Mouse (Mus musculus): ENCODE results near the gene Il9r. TPM values are rescaled to one million over a fixed set of nuclear protein-coding genes. Genes with fewer than 3 reads are reported as not detected.

The Il9r gene
- polyA plus RNA-seq, 2 experiments: 0.21 to 0.54 TPM

DNA sequence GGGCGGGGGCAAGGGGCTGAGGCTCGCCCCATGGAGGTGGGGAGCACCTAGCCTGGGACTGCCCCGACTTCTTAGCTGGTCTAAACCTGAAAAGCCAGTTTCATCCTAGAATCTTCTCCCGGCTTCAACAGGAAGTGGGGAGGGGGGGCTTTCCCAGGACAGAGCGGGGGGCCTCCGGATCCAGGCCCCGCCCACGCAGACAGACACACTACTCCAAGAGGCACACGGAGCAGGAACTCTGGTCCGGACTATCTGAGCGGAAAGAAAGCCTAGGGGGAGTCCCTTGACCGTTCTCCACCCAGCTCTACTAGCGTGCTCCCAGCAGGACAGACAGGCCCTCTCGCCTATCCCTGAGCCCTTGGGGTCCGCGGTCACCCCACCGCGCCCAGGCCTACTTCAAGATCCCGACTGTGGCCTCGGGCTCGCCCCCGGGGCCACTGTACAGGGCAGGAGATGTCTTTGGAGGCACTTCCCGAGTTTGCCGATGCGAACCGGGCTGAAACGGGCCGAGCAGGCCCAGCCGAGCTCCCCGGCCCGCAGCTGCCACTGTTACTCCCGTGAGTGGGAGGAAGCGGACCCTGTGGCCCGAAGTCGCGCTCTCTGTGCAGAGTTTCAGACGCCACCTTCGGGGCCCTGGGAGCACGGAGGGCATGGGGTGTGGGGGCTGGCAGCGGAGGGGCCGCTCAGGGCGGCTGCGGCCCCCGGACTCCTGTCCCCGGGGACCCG lies 21.3 kb upstream of the Il9r start:
- Histone ChIP-seq H3K36me3 (ENCODE audit: control insufficient read depth, insufficient read depth, low read length) (peaks cover under 1% of the 10 kb centered on the region), H3K9ac (ENCODE audit: low read depth, low read length, severe bottlenecking) (peak overlapping the region; percentile 95), H3K27ac (replicated peaks; ENCODE audit: low read depth, low read length) (peak overlapping the region; percentile 92), H3K9me3 (ENCODE audit: control insufficient read depth, low read length) (no peaks in the 10 kb centered on the region), H3K4me3 (replicated peaks; ENCODE audit: low read length) (peak overlapping the region; percentile 95), H3K4me1 (ENCODE audit: control insufficient read depth, insufficient read depth, low read length) (peaks cover 56% of the 10 kb centered on the region), H3K4me2 (replicated peaks; ENCODE audit: low read depth, low read length, severe bottlenecking) (peak overlapping the region; percentile 85), H3K27me3 (ENCODE audit: control insufficient read depth, insufficient read depth, low read length) (no peaks in the 10 kb centered on the region)
- ATAC-seq (ENCODE audit: low FRiP score, low read depth) (peak; percentile 58), DNase-seq (ENCODE audit: low spot score) (peak; percentile 80)
- WGBS: under 1% methylated on average over 38 of the region's 46 CpGs
- no peak; the same call in 1 of the 2 replicates for TF ChIP-seq POLR2A (IDR thresholded peaks at IDR 0.05; ENCODE audit: borderline replicate concordance, extremely low read depth, insufficient read depth, insufficient read length)

DNA sequence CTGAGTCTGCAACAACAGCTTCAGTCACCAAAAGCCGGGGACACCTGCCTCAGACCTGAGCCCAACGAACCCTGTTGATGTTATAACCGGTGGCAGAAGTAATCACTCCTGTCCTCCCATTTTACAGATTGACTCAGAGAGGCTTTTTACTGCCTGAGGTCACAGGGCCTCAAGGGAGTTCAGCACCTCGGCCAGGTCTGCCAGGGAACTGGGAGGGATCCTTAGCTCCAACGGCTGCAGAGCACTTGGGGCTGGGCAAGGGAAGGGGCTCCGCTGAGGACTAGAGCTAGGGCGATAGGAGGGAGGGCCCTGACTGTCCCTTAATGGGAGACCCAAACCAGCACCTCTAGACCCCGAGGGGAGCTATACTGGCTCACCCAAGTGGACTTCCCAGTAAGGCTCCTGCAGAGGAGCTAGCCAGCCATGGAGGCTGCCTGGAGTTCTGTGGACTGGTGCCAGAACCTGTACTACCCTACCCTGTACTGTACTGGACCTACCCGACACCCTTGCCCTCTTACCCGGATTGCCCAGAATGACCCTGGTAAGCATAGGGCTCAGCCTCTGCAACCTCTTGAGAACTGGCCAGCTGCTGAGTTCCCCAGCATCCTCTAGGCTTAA lies 20.6 kb upstream of the Il9r start:
- DNase-seq (ENCODE audit: low spot score) (no peak), ATAC-seq (ENCODE audit: low FRiP score, low read depth) (no peak)
- WGBS: 35% methylated on average over 10 of the region's 10 CpGs

DNA sequence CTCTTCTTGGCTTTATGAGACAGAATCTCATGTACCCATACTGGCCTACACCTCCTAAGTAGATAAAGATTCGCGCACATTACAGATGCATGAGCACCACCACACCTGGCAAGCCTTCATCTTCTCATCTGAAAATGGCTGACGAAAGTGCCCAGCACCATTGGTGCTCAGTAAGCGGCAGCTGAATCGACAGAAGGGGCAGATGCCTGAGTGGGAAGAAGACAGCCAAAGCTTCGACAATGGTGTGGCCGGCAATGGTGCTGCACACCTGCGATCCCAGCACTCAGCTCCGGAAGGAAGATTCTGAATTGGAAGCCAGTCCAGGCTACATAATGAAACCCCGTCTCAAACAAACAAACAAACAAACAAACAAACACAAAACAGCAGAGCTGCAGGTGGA lies 19.2 kb upstream of the Il9r start:
- H3K36me3 ChIP-seq (ENCODE audit: control insufficient read depth, insufficient read depth, low read length): peaks cover 22% of the 10 kb centered on the region
- ATAC-seq (ENCODE audit: low FRiP score, low read depth) (no peak), DNase-seq (ENCODE audit: low spot score) (no peak)
- no peaks in the 10 kb centered on the region for H3K27me3 ChIP-seq (ENCODE audit: control insufficient read depth, insufficient read depth, low read length)
- H3K27ac ChIP-seq (replicated peaks; ENCODE audit: low read depth, low read length): no peak overlapping the region
- no peak for TF ChIP-seq POLR2A (IDR thresholded peaks at IDR 0.05; ENCODE audit: borderline replicate concordance, extremely low read depth, insufficient read depth, insufficient read length)
- no peak overlapping the region for H3K4me2 ChIP-seq (replicated peaks; ENCODE audit: low read depth, low read length, severe bottlenecking)
- 91% methylated on average over 10 of the region's 10 CpGs for WGBS
- H3K9me3 ChIP-seq (ENCODE audit: control insufficient read depth, low read length): no peaks in the 10 kb centered on the region
- peaks cover 39% of the 10 kb centered on the region for H3K4me1 ChIP-seq (ENCODE audit: control insufficient read depth, insufficient read depth, low read length)
- H3K4me3 ChIP-seq (replicated peaks; ENCODE audit: low read length): no peak overlapping the region
- no peak overlapping the region for H3K9ac ChIP-seq (ENCODE audit: low read depth, low read length, severe bottlenecking)

More for the DNA sequence above, 20.6 kb upstream of the Il9r start:
- H3K4me2 ChIP-seq (replicated peaks; ENCODE audit: low read depth, low read length, severe bottlenecking): peak overlapping the region; percentile 85
- no peak overlapping the region; the same call in 1 of the 2 replicates for H3K27ac ChIP-seq (replicated peaks; ENCODE audit: low read depth, low read length)
- peak overlapping the region; percentile 95 for H3K9ac ChIP-seq (ENCODE audit: low read depth, low read length, severe bottlenecking)
- H3K27me3 ChIP-seq (ENCODE audit: control insufficient read depth, insufficient read depth, low read length): no peaks in the 10 kb centered on the region
- peaks cover 52% of the 10 kb centered on the region for H3K4me1 ChIP-seq (ENCODE audit: control insufficient read depth, insufficient read depth, low read length)
- H3K9me3 ChIP-seq (ENCODE audit: control insufficient read depth, low read length): no peaks in the 10 kb centered on the region
- peak overlapping the region; percentile 95 for H3K4me3 ChIP-seq (replicated peaks; ENCODE audit: low read length)
- peaks cover 7% of the 10 kb centered on the region for H3K36me3 ChIP-seq (ENCODE audit: control insufficient read depth, insufficient read depth, low read length)
- no peak for TF ChIP-seq POLR2A (IDR thresholded peaks at IDR 0.05; ENCODE audit: borderline replicate concordance, extremely low read depth, insufficient read depth, insufficient read length)

DNA sequence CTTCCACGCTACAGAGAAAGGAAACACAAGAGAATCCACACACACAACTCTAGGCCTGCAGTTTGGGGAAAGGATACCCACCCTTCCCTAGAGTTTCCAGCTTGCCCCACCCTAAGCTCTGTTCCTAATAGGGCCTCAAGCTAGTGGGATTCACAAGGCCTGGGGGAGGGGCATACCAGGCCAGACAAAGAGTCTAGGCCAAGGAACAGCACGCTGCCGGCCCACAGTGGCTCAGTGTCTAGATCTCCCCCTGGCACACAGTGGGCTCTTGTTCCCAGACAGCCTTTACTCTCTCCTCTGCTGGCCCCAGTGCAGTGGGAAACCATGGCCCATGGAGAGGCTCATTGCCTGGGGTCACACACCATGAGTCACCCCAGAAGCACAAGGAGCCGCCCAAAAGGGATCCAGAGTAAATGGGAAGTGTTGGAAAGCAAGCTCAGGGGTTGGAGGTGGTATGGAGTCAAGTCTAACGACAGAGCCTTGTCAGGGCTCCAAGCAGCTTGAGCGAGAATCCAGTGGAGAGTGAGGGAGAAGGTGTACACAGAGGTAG lies 18.5 kb upstream of the Il9r start:
- ATAC-seq (ENCODE audit: low FRiP score, low read depth) (no peak), DNase-seq (ENCODE audit: low spot score) (no peak)
- 0 out of 2 replicates have a peak overlapping the region, but pooled peaks have one; percentile 5 for H3K9ac ChIP-seq (ENCODE audit: low read depth, low read length, severe bottlenecking)
- H3K4me1 ChIP-seq (ENCODE audit: control insufficient read depth, insufficient read depth, low read length): peaks cover 32% of the 10 kb centered on the region
- H3K9me3 ChIP-seq (ENCODE audit: control insufficient read depth, low read length): no peaks in the 10 kb centered on the region
- H3K27me3 ChIP-seq (ENCODE audit: control insufficient read depth, insufficient read depth, low read length): no peaks in the 10 kb centered on the region
- TF ChIP-seq POLR2A (IDR thresholded peaks at IDR 0.05; ENCODE audit: borderline replicate concordance, extremely low read depth, insufficient read depth, insufficient read length): no peak
- peaks cover 29% of the 10 kb centered on the region for H3K36me3 ChIP-seq (ENCODE audit: control insufficient read depth, insufficient read depth, low read length)
- H3K4me2 ChIP-seq (replicated peaks; ENCODE audit: low read depth, low read length, severe bottlenecking): no peak overlapping the region
- 52% methylated on average over 6 of the region's 6 CpGs for WGBS
- H3K4me3 ChIP-seq (replicated peaks; ENCODE audit: low read length): no peak overlapping the region
- peak overlapping the region; percentile 38 for H3K27ac ChIP-seq (replicated peaks; ENCODE audit: low read depth, low read length)

DNA sequence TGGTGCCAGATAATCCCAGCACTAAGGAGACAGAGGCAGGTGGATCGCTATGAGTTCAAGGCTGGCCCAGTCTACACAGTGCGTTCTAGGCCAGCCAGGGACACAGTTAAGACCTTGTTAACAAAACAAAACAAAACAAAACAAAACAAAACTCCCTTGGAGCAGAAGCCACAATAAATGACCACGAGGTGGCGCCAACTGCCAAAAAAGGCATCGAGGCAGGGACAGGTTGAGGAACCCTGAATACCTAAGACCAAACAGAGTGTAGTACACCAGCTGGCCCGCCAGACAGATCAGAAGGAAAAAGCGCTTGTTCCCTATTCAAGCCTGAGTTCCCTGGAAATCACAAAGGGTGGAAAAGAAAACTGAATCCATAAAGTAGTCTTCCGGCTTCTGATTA lies 16.8 kb upstream of the Il9r start:
- H3K4me1 ChIP-seq (ENCODE audit: control insufficient read depth, insufficient read depth, low read length): peaks cover 23% of the 10 kb centered on the region
- no peaks in the 10 kb centered on the region for H3K27me3 ChIP-seq (ENCODE audit: control insufficient read depth, insufficient read depth, low read length)
- no peak overlapping the region for H3K9ac ChIP-seq (ENCODE audit: low read depth, low read length, severe bottlenecking)
- H3K9me3 ChIP-seq (ENCODE audit: control insufficient read depth, low read length): no peaks in the 10 kb centered on the region
- WGBS: 26% methylated on average over 8 of the region's 8 CpGs
- no peak overlapping the region for H3K4me2 ChIP-seq (replicated peaks; ENCODE audit: low read depth, low read length, severe bottlenecking)
- H3K36me3 ChIP-seq (ENCODE audit: control insufficient read depth, insufficient read depth, low read length): peaks cover 46% of the 10 kb centered on the region
- no peak overlapping the region for H3K27ac ChIP-seq (replicated peaks; ENCODE audit: low read depth, low read length)
- no peak for TF ChIP-seq POLR2A (IDR thresholded peaks at IDR 0.05; ENCODE audit: borderline replicate concordance, extremely low read depth, insufficient read depth, insufficient read length)
- DNase-seq (ENCODE audit: low spot score): peak; percentile 63
- peak; percentile 30; the same call in 1 of the 2 replicates for ATAC-seq (ENCODE audit: low FRiP score, low read depth)
- no peak overlapping the region for H3K4me3 ChIP-seq (replicated peaks; ENCODE audit: low read length)
